Mouse (Mus musculus) ES-CJ7 (cell line): Measurements from ENCODE around the gene Vmn1r233.

Experiments used
- DNase-seq: peaks from one replicate; pipeline ENCODE4 v3.0.0; 2011; ENCODE audit warnings: low read depth, low spot score

The Vmn1r233 gene

DNA sequence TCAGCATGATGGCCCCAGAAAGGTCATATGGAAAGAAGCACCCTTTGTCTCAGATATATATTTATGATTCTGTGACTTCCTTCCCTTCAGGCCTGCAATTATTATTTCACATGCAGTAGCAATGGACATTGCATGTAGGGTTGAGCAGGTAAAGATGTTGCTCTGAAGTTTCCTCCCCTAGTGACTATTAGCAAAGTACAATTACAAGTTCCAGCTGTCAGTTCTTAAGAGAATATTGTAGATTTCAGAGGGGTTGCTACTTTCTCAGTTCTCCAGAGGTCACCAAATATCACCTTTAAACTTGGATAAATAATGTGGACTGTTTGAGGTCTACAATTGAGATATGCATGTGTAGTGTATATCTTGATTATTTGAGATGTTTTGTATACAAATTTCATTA lies at the start of gene Vmn1r233:
Gene Vmn1r233 (minus strand): TSS at position 101 of the 400 bp plus-strand sequence.
- no peak for DNase-seq

DNA sequence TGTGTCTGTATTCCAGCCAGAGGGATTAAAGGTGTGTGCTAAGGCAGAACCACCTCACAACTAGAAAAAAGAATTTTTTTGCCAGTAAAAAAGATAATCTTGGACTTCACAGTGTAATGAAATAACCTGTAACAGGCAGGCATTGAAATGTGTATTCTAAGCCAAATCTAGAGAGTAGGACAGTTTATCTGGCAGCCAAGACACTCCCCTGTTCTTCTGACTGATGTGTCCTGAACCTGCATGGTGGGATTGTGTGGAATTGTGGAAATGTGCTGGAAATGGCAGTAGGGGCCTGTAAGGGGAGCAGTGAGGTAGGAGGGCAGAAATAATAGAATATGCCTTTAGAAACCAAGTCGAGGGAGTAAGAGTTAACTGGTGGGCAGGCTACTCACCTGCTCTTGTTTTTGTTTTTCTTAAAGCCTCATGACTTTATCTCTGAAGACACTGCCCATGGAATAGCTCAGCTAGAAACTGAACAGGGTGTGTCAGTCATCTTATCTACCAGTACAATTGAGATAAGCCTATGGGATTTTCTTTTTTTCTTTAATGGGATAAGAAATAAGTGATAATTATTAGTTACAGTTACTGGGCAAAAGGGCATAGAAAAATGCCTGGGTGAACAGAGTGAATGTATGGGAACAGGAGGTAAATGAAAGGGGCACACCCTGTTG lies 22.3 kb upstream of the Vmn1r233 start:
- DNase-seq: no peak

GRCm38 (mm10) chr17:21009726-21010125 lies 13.5 kb upstream of the Vmn1r233 start:
- no peak for DNase-seq

DNA sequence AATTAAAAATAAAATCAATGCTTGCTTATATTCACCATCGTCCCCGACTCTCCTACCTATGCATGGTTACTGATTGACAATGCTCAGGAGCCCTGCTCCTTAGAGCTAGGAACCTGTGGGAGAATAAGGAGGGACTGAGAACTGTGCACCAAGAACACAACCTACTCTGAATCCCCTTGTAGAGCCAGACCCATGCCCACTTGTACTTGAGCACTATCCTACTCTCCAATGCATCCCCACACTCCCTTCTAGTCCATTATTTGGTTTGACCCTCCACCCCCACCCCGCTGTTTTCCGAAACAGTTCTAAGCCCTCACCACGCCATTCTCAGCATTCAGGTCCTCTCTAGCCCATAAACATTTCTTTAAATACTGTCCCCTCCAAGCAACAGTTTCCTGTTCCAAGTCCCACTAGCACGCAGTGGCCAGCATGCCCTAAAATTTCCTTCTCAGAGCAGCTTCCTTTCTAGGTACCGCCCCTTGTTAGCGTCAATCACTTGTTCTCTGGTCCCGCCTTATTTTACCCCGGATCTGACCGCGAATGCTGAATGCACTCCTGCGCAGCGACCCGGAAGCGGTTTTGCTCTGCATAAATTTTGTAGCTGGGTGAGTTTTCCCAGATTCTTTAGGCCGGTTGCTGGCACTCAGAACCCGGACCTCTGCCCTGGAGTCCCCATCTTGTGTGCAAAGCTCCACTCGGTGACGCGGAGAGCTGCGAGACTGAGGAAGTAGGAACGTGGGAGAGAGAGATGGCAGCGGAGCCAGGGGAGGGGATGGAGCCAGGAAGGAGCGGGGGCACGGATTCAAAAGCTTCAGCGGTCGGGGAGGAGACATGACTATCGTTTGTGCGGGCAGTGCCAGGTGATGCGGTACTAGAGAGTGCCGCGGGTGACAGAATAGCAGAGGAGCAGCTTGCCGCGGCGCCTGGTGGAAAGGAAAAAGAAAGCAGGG lies 12.4 kb upstream of the Vmn1r233 start, which contains the start of gene Zfp160:
Gene Zfp160 (plus strand): TSS at position 522 of the 950 bp plus-strand sequence.
- DNase-seq: peak; percentile 91

GRCm38 (mm10) chr17:20993716-20994115 lies 2.5 kb downstream of the Vmn1r233 start:
- no peak for DNase-seq

- no peak for DNase-seq
Observed at GRCm38 (mm10) chr17:20966681-20967080, 29.6 kb downstream of the Vmn1r233 start.

GRCm38 (mm10) chr17:20965421-20965820 lies 30.8 kb downstream of the Vmn1r233 start:
- no peak for DNase-seq

DNA sequence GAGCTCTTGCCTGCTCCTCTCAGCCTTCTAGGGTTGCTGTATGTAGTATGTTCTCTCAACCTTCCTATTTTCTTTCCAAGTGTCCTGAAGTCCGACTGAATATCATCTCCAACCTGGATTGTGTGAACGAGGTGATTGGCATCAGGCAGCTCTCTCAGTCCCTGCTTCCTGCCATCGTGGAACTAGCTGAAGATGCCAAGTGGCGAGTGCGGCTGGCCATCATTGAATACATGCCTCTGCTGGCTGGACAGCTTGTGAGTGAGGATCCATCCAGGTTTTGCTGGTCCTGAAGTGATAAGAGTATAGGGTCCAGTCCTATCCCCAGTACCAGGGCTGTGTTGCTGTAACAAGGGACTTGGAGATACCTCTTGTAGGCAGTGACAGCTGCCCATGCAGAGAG lies 35.9 kb downstream of the Vmn1r233 start:
- DNase-seq: no peak

DNA sequence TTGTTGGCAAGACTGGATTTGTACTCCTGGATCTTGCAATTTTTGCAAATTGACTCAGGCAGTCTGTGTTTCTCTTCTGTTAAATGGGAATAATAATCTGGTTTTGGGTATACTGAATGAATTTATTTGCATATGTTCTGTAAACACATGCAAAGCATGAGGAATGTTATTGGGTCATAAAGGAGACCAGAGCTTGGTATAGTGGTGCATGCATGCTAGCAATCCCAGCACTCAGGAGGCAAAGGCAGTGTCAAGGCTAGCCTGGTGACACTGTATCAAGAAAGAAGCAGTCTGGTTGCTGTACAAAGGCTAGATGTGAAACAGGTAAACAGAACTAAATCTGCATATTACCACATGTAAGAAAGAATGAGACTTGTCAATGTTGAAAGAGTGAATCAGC lies 49.6 kb downstream of the Vmn1r233 start:
- no peak for DNase-seq

- peak; percentile 11 for DNase-seq
Observed at GRCm38 (mm10) chr17:20946026-20946565, 50.2 kb downstream of the Vmn1r233 start.

DNA sequence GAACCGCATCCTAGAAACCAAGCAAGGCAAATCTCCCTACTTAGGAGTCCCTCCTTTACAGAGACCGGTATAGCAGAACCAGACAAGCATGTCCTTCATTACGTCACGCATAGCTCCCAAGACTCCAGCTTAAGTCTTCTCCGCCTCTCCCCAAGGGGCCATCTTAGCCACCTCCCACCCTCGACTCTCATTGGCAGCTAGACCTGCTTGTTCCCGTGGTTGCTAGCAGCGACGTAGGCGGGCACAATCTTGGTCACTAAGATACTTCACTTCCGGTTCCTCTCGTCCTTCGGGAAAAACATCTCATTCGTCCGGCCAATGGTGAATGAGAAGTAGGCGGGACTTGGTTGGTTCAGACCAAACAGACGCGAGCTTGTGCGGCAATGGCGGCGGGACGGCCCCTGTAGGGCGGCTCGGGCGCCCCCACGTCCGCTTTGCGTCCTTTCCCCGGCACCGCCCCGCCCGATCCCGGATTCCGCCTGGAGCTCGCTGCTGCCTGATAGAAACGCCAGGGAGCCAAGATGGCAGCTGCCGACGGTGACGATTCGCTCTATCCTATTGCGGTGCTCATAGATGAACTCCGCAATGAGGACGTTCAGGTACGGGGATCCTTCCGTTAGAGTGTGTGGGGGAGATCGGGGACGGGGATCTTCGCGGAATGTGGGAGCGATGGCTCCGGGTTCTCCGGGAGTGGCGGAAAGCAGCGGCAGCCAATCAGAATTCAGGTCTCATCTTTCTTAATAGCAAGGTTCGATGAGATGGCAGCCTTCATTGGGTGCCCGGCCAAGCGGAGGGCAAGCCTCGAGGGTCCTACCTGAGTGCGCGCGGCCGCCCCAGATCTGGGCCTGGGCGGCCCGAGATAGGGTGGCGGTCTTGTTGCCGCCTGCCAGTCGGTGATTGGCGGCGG lies 51.0 kb downstream of the Vmn1r233 start, which contains the start of gene Ppp2r1a:
Gene Ppp2r1a (plus strand): TSS at position 327 of the 907 bp plus-strand sequence.
- peak; percentile 100 for DNase-seq

DNA sequence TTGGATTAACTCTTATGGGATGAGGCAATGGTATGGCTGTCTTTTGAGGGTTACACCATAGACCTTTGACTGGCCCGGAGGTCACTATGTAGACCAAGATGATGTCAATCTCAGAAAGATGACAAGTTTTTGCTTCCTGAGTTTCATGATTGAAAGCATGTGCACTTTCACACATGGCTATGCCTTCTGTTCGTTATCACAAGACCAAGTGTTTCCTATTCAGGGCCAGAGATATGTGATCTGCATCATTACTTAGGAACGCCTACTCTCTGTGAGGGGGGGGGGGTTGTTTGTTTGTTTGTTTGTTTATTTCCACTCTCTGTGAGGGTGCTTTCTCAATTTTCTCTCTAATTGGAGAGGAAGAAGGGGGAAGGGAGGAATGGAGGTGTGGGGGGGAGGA lies 52.0 kb downstream of the Vmn1r233 start:
- DNase-seq: peak; percentile 11
